Mouse (Mus musculus) erythroblast, embryonic 14.5 days (primary cell): ENCODE measurements around the gene Wdr1.

ENCODE experiments used
- GATA1 ChIP-seq: IDR thresholded peaks from 2 replicates; pipeline ENCODE4 v1.6.1; 2012; ENCODE audit warnings: low read length, inconsistent platforms, mixed read lengths
- TAL1 ChIP-seq: IDR thresholded peaks from 3 replicates; pipeline ENCODE4 v1.6.1; 2012; ENCODE audit warnings: low read length, inconsistent platforms, mixed read lengths

- TF ChIP-seq TAL1 (no peak), GATA1 (no peak)
Measured at GRCm38 (mm10) chr5:38504747-38505434, 58.1 kb downstream of the Wdr1 start.
